Mouse (Mus musculus) olfactory bulb, adult 2 months (tissue): ENCODE data around the gene Bcl6.

ENCODE experiments used
- CTCF ChIP-seq: fragments of 200-500 bp; IDR thresholded peaks from 2 replicates; pipeline ENCODE4 v1.5.1; 2012; ENCODE audit warnings: low read depth, mild to moderate bottlenecking, low read length, moderate library complexity; ENCODE audit not compliant: insufficient read depth
- POLR2A ChIP-seq: fragments of 200-500 bp; IDR thresholded peaks from 2 replicates; pipeline ENCODE4 v1.6.1; 2012; ENCODE audit warnings: mild to moderate bottlenecking, low read depth, low read length, moderate library complexity; ENCODE audit not compliant: insufficient read depth

GRCm38 (mm10) chr16:23962401-23962800, 26.3 kb downstream of the Bcl6 start:
- TF ChIP-seq CTCF (no peak), POLR2A (no peak)
